Mouse (Mus musculus) thymus, postnatal 4 days (tissue): ENCODE results near the gene Me1.

ENCODE experiments used
- DNase-seq: peaks from one replicate; pipeline ENCODE4 v3.0.0; 2021

Me1 gene

DNA sequence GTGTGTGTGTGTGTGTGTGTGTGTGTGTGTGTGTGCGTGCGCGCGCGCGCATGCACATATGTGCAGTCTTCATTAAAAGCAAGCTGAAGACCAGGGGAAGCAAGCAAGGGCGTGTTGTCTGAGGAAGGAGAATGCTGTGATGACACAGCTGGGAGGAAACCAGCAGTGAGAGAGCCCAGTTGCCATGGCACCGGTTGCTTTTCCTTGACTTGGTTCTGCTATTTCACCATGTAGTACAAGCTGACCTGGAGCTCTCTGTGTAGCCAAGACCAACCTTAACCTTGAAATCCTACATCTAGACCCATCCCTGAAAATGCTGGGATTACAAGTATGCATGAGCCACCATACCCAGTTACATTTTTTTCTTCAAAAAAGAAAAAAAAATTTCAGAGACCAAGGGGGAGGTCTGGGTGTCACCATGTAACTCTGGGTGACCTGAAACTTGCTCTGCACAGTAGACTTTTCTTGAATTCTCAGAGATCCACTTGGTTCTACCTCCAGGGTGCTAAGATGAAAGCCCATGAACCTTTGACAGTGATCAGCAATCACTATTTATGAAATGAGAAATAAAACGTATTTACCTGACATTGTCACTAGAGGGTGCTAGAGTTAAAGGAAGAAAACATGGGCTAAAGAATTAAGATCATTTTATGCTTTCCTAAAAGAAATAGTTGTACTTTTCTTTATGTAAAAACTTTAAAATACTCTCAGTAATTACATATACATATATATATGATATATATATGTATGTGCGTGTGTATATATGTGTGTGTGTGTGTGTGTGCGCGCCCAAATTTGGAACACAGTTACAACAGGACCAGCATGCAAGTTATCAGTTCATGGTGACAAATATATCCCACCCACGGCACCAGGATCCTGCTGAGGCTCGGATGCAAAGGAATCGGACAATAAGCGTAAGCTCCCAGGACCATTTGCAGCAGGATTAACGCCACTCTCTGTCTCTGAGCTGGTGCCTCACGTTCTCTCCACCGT is 102.8 kb downstream of the Me1 start:
- DNase-seq = no peak

DNA sequence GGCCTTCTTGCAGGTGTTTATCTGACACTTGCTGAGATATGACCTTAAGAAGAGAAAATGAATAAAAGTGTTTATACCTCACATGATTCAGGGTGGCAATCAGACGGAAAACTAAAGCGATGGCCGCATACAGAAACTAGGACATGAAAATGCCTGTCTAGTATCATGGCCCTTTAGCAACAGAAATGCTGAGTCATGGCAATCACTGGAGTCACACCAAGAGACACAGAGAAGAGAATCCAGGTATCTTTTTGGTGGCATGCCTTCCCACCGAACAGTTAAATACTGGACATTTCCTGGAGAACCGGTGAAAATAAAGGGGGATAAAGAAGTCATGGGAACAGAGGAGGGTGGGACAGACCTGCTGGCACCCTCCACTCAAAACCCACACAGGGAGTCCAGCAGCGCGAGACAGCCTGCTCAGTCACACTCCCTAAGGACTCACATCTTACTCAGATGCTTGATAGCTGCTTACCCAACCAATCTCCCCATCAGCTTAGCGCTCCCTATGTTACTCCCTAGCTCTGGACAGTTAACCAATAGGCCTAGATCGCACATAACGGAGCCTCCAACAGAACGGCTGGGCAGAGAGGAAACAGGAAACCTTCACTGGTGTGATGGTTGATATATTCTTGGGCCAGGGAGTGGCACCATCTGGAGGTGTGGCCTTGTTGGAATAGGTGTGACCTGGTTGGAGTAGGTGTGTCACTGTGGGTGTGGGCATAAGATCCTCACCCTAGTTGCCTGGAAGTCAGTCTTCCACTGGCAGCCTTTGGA is 108.5 kb downstream of the Me1 start:
- no peak for DNase-seq

DNA sequence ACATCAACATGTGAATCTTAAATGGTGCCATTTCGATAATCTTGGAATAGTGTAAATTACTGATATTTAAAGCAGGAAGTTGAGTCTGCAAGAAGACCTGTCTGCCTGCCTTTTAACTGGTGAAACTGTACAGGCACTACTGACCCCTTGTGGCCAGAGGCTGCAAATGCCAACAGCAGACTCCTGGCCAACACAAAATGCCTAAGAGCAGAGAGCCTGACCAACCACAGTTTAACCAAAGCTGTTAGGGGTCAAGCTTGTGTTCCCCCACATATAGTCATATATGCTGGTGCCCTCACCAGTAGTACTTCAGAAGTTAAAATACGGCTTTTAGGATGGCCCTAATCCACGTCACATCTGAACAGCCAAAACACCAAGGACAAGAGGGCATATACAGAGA is 112.0 kb downstream of the Me1 start:
- DNase-seq = peak; percentile 81

DNA sequence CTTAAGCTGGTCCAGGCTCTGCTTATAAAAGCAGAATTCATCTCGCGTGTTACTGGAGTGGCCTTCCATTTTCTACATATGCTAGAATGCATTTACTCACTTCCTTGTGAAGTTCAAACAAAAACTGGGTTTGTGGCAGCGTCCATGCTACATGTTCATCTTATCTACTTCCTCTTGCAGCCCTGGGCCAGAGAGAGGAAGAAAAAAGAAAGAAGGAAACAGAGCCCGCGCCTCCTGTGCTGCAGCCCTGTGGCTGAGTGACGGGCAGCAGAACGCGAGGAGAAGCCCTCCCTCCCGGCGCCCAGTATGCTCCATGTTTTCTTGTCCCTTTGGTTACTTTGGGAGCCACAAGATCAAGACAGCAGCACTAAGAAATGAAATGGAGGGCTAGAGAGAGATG is 116.1 kb downstream of the Me1 start:
- peak; percentile 37 for DNase-seq

DNA sequence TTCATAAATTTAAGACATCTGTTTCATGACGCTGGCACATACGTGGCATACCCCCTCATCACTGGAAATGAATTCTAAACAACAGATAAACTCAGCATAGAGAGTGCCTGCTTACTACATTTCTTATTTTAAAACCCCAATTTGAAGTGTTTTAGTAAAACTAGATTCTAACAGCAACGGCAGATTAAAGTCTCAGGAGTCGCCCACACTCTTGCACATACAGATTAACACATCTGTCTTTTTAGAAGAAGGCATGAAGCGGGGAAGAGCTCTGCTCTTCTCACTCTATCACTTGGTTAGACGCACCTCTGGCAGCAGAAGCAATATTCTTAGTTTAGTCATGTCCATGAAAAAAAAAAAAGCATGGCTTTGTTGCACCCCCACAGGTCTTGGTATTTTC is 120.6 kb downstream of the Me1 start:
- no peak for DNase-seq

DNA sequence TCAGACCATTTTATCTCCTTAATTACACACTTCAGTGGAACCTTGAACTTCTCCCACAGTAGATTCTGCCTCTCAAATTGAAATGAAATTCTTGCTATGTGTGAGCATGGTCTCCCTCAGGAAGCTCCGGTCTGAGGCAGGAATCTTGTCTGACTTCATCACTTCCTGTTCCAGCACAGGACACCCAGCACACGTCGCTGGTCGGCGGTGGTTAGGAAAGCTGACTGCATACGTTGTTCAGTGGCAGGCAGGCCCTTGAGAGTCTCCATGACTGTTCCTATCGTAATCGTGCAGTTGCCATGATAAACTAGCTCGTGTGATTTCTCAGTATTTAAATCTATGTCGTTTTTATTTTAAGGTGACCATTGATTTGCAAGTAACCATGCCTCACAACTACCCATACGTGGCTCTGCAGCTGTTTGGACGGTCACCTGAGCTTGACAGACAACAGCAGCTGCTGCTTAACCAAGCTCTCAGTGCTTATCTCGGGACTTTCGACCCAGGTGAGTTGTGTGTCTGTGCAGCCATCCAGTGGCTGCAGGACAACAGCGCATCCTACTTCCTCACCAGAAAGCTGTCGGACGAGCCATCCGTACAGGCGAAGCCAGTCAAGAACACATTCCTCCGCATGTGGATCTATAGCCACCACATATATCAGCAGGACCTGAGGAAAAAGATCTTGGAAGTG is 122.0 kb downstream of the Me1 start:
- no peak for DNase-seq

DNA sequence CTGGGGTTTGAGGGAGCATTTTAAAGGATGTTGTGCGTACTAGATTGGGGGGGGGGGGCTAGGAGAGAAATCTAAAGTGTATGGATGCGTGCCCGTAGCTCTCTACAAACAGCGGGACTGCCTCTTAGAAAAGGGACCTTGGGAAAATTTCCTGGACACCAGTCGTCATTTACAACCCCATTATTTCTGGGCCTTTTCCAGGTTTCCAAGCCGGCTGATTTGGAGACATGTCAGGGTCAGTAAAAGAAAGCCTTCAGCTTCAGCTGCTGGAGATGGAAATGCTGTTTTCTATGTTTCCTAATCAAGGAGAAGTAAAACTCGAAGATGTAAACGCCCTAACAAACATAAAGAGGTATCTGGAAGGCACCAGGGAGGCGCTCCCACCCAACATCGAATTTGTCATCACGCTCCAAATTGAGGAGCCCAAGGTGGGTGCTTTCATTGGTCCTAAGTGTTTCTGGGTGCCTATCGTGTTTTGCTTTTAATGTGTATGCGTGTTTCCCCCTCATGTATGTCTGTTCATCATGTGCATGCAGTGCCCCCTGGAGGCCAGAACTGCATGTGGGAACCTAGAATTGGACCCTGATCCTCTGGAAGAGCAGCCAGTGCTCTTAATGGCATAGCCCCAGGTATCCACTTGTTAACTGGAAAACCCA is 123.0 kb downstream of the Me1 start:
- DNase-seq = peak; percentile 95

DNA sequence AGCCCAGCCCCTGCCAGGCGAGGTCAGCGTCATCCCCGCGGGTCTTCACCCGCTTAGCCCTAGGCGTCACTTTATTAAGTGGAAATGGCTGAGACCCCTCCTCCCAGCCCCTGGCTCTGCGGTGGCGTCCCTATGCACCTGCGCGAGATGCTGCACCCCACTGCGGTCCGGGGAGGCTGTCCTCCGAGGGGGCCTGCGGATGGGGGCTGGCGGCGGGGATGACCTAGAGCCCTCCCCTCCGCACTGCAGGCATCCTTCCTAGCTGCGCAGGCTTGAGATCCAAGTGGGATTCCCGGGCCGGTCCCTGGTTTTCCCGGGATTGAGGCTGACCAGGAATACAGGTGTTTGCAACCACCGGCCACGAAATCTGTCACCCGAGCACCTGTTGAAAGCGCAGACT is 123.6 kb downstream of the Me1 start:
- peak; percentile 73 for DNase-seq

DNA sequence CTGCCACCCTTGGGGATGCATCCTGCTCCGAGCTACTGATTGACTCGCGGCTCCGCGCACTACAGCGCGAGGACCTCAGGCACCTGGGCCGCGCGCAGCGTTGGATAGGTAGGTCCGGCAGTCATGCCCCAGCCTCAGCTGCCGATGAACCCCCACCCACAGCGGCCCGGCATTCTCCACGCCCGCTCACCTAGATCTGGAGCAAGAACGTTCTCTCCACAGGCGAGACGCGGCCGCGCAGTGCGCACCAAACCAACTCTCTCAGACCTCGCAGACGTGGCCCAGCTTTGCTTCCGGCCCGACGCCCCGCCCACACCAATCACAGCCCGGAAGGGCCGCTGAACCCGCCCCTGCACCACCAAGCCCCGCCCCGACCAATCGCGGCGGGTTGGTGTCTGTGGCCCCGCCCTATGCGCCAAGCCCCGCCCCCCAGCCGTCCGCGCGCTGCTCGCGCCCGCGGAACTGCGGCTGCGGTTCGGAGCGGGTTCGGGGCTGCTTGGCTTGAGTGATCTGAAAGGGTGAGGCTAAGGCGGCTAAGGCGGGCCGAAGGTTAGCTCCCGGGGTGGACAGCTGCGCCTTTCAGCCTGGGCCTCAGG is 124.1 kb downstream of the Me1 start, which contains the start of the genes Pgm3 and Rwdd2a:
TSS of gene Pgm3 (minus strand) at position 303 of the 596 bp plus-strand sequence.
TSS of gene Rwdd2a (plus strand) at position 452 of the 596 bp plus-strand sequence.
- peak; percentile 99 for DNase-seq

DNA sequence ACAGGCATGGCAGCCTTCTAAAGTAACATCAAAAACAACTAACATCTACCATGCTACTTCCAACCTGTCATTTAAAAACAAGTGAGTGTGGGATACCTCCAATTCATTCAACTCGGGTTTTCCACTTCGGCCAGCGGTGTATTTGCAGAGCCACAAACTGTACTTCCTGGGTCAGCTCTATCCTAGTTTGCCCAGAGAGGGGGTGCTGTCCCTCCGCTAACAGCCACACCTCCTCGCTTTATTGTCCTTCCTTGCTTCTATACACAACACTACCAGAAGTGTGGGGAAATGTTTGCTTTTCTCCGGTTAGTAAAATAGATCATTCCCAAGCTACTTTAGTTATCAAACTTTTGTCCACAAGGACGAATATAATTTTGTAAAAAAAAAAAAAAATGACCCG is 124.8 kb downstream of the Me1 start:
- DNase-seq = no peak

DNA sequence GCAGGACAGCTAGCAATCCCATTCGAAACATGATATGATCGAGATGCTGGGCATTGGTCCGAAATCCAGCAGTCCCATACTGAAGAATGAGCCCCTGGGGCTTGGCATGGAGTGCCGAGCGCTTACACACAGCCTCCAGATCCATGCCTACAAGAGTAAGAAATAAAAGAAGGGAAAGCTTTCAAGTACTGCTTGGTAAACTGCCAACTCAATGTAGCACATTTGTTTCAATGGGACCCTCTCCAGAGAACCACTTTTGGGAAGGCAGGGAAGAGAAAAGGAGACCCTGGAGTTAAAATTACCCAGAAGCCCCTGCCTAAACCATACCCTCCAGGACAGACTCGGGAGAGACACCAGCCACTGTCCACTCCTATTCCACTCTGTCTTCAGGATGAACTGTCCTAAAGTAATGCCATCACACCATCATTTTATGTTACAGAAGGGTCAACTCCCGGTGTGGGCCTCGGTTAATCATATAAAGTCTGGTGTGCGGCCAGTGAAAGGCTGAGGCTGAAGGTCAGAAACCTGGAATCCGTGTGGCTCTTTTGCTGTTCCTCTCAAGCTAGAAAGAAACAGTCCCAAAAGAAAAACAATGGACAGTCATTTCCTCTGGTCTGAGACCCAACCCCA is 125.4 kb downstream of the Me1 start:
- DNase-seq = no peak

DNA sequence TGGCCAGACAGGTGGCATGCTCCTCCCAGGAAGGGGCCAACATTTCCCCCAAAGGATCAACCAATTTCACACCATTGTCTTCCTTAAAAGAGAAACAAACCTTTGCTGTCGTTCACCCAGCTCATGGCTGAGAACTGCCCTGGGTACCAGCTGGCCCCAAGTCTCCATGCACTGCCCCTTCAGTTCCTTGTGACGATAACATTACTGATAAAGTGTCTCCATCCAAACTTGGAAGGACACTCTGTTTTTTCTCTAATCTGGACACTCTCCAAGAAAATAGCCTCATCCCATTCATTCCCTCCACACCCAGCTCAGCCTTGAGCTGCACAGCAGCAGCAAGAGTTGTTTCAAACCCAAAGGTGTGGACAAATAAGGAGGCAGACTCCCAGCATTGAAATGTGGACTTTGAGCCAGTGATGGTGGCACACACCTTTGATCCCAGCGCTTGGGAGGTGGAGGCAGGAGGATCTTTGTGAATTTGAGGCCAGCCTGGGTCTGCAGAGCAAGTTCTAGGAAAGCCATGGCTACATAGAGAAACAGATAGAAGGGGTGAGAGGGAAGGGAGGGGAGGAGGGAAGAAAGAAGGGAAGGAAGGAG is 126.3 kb downstream of the Me1 start:
- DNase-seq = no peak

DNA sequence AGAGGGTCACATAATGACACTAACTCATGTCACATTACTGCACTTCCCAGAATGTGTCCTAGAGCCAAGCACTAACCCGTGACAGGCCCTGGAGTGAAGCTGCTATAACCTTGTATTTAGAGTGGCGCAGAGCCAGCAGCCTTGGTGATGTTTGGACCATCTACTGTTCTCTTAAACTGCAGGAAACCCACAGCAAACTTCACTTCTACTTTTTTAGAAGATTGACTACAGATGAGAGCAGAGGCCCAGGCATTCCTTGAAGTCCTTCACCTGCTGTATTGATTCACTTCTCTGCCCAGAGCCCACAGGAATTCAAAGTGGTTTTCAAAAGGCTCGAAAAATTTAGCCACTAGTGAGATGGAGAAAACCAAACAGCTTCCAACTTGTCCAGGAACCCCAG is 135.2 kb downstream of the Me1 start:
- DNase-seq = no peak

DNA sequence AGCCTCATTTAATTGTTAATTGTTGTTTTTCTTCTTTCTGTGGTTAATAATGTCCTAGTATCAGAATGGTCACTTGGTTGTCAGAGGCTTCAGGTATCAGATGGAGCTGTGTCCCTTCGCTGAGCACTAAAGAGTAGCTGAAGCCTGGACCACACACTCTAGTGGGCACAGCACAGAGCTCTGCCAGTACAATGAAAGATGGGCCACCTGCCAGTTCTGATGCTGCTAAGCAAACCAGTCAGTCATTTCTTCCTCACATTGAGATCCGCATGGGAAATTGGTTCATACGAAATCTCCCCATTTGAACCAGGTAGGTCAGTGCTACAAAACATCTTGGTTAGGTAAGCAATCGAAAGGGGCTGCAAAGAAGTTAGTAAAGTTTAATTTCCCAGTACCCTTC is 141.1 kb downstream of the Me1 start:
- no peak for DNase-seq

DNA sequence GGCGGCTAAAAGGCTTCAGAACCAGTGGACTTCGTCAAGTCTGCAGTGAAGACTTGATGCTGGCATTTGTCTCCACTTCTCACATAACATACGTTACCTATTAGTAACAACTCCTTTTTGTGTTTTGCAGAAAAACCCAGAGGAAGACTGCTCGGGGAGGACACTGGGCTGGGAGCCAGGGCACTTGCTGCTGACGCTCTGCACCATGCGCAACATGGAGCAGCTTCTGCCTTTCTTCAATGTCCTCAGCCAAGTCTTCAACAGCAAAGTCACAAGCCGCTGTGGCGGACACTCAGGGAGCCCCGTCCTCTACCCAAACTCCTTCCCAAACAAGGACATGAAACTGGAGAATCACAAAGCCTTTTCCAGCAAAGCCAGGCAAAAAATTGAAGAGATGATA is 141.9 kb downstream of the Me1 start:
- no peak for DNase-seq

DNA sequence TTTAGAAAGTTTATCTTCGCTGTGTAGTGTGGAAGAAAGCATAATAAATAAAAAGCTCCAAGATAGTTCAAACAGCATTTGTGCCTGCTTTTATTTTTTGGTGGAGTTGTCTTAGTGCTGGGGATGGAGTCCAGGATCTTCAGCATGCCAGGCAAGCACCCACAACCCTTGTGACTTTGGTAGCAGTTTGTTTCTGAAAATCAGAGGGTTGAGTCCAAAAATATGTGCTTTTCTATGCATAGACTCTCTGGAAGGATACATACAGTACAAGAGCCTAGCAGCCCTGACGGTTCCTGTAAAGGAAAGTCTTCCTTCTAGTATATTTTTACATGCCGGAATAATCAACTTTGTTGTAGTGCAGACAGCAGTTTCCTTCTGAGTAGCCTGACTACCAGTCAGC is 145.0 kb downstream of the Me1 start:
- no peak for DNase-seq

DNA sequence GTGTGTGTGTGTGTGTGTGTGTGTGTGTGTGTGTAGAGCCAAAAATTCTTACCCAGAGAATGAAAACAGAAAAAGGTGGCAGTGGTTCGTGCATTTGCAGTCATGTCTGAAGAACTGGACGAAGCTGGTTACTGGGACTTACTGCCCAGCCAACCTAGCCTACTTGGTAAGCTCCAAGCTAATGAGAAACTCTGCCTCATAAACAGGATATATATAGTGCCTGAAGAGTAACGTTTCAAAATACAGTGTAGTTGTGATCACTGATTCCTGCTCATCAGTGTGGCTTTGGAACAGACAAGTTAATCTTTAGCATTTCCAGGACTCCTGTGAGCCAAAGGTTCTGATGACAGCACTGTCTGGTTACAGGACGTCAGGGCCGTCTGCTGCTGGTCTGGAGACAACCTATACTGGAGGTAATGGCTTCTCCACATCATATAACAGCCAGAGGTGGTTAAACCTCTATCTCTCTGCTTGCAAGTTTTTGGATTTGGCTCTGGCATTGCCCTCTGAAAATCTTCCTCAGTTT is 146.1 kb downstream of the Me1 start:
- DNase-seq = no peak

DNA sequence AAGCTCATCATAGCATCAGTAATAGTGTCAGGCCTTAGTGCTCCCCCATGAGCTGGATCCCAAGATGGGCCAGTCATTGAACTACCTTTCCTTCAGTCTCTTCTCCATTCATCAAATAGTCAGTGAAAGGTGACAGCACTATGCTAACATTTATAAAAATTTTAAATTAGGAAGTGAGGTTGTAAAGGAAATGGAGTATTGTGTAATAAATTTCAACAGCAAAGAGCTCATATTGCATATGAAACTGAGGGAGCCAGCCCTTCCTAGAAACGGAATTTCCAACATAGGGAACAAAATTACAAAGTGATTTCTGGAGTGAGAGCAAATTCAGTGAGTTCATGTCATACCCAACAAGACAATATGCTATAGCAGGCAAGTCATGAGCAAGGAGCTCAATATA is 151.2 kb downstream of the Me1 start:
- no peak for DNase-seq

DNA sequence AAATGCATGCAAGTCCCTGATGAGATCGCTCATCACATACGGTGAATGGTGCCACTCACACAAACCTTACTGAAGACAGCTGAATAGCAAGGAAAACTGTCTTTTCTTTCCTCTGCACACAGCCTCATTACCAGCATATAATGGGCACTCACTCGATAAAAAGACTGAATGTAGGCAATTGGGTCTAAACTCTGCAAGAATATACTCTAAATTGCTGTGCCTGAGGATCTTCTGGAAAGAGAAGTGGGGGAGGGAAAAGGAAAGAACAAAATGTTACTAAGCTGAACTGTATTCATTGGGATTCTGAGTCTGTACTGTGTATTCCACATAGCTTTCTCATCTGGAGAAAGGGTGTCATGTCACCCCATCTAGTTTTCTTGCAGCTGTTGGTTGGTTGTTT is 152.3 kb downstream of the Me1 start:
- no peak for DNase-seq

DNA sequence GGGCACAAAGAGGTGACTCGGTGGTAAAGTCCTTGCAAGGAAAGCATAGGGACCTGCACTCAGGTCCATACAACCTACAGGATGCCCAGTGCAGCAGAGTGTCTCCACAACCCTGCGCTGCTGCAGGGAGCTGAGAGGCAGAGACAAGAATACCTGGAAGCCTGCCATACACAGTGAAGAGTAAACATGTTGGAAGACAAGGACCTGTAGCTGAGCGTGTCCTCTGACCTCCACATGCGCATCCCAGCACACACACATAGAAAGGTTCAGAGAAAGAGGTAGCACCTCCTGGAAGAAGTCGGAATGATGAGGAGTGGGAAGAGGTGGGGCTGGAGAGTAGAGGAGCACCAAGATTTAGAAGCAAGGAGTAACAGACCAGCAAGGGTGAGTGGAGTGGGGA is 161.7 kb downstream of the Me1 start:
- no peak for DNase-seq
